Mouse (Mus musculus) heart, adult 2 months (tissue): Measurements from ENCODE around the gene Ins2.
A peak's percentile ranks its signal among the peaks of the same experiment; 100 is the strongest.

Experiments
- CTCF ChIP-seq: fragments of 200-600 bp; IDR thresholded peaks from 2 replicates; pipeline ENCODE4 v1.8.1; 2022; ENCODE audit warnings: antibody characterized with exemption, mild to moderate bottlenecking, moderate library complexity
- EP300 ChIP-seq: fragments of 200-500 bp; IDR thresholded peaks from 2 replicates; pipeline ENCODE4 v1.6.1; 2011; ENCODE audit warnings: low read depth, low read length, control low read depth; ENCODE audit not compliant: insufficient read depth
- POLR2A ChIP-seq: fragments of 200-500 bp; IDR thresholded peaks from 2 replicates; pipeline ENCODE4 v1.6.1; 2011; ENCODE audit warnings: mild to moderate bottlenecking, low read depth, low read length, control low read depth; ENCODE audit not compliant: insufficient read depth

DNA sequence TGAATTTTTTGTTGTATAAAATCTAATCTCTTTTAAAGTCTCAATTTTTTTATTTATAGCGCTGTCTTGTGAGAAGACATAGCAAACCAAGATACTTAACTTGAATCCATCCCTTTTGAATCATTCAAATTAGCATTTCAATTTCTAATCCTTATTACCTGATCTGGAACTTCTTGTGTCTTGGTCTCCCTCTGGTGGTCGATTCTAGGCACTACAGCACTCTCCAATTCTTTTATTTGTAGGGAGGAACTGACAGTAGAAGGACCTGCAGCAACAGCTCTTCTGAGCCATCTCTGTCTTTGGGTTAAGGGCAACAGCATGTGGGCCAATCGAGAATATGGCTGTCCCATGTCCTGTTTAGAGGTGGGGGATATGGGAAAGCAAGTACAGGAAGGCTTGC, 5.4 kb downstream of the Ins2 start:
- TF ChIP-seq POLR2A (no peak), EP300 (no peak), CTCF (peak; percentile 87)
